Mouse (Mus musculus) small intestine, adult 2 months (tissue): Measurements from ENCODE around the gene Alx3. TPM values are rescaled to one million over a fixed set of nuclear protein-coding genes. Genes with fewer than 3 reads are reported as not detected.

Experiments used
- H3K27ac ChIP-seq: fragments of 200-500 bp; 2 replicates; pipeline ENCODE4 v1.5.1; 2012; ENCODE audit warnings: low read depth, low read length, control low read depth, inconsistent platforms; ENCODE audit not compliant: insufficient read depth
- H3K27me3 ChIP-seq: fragments of 200-500 bp; 2 replicates; pipeline ENCODE4 v1.6.1; 2012; ENCODE audit warnings: mild to moderate bottlenecking, moderate library complexity, low read length, inconsistent platforms; ENCODE audit not compliant: control insufficient read depth, insufficient read depth
- H3K36me3 ChIP-seq: fragments of 200-500 bp; 2 replicates; pipeline ENCODE4 v1.6.1; 2012; ENCODE audit warnings: mild to moderate bottlenecking, low read length, control low read depth, inconsistent platforms; ENCODE audit not compliant: control insufficient read depth, insufficient read depth
- H3K4me1 ChIP-seq: fragments of 200-500 bp; 2 replicates; pipeline ENCODE4 v1.6.1; 2012; ENCODE audit warnings: low read length, inconsistent platforms, mixed read lengths; ENCODE audit not compliant: control insufficient read depth, insufficient read depth, insufficient read length
- H3K4me3 ChIP-seq: fragments of 200-500 bp; 2 replicates; pipeline ENCODE4 v1.5.1; 2012; ENCODE audit warnings: low read depth, mild to moderate bottlenecking, control low read depth, inconsistent platforms, low read length, moderate library complexity
- CTCF ChIP-seq: fragments of 200-500 bp; IDR thresholded peaks from 2 replicates; pipeline ENCODE4 v1.5.1; 2012; ENCODE audit warnings: low read depth, mild to moderate bottlenecking, control low read depth, inconsistent platforms, low read length, moderate library complexity, mixed read lengths; ENCODE audit not compliant: insufficient replicate concordance, insufficient read length; ENCODE audit errors: extremely low read depth
- POLR2A ChIP-seq: fragments of 200-500 bp; IDR thresholded peaks from 2 replicates; pipeline ENCODE4 v1.6.1; 2012; ENCODE audit warnings: low read depth, mild to moderate bottlenecking, control low read depth, inconsistent platforms, low read length, moderate library complexity
- WGBS: fragments of 180-500 bp; shearing (Covaris S2); methylation state at CpG from one replicate; pipeline ENCODE4 v1.1.7; 2018; 5-methylcytosine and 5-hydroxymethylcytosine counted together
- polyA plus RNA-seq: library from polyadenylated mRNA; depleted of rRNA; stranded (reverse); fragments of >200 nt; gene quantifications from 2 replicates; pipeline ENCODE4 v1.2.3, GENCODE M21; 2012

The Alx3 gene
- polyA plus RNA-seq, 1 experiment: not detected

GRCm38 (mm10) chr3:107596559-107596958, 1.7 kb downstream of the Alx3 start:
- Histone ChIP-seq H3K4me1 (peaks cover 10% of the 10 kb centered on the region), H3K27me3 (peaks cover 71% of the 10 kb centered on the region), H3K36me3 (no peaks in the 10 kb centered on the region), H3K27ac (no peak overlapping the region), H3K4me3 (no peak overlapping the region)
- TF ChIP-seq CTCF: no peak
- TF ChIP-seq POLR2A: no peak
- WGBS: 2% methylated on average over 26 of the region's 26 CpGs

- Histone ChIP-seq H3K4me1 (peaks cover 10% of the 10 kb centered on the region), H3K4me3 (no peak overlapping the region), H3K27ac (no peak overlapping the region), H3K27me3 (peaks cover 70% of the 10 kb centered on the region), H3K36me3 (no peaks in the 10 kb centered on the region)
- TF ChIP-seq POLR2A (no peak), CTCF (no peak)
- 6% methylated on average over 24 of the region's 24 CpGs for WGBS
Observed at GRCm38 (mm10) chr3:107597134-107597533, 2.3 kb downstream of the Alx3 start.

- Histone ChIP-seq H3K36me3 (no peaks in the 10 kb centered on the region), H3K4me1 (peaks cover 10% of the 10 kb centered on the region), H3K27me3 (peaks cover 63% of the 10 kb centered on the region), H3K27ac (no peak overlapping the region), H3K4me3 (no peak overlapping the region)
- TF ChIP-seq POLR2A: no peak
- no peak for TF ChIP-seq CTCF
- WGBS: 20% methylated on average over 22 of the region's 22 CpGs
Observed at GRCm38 (mm10) chr3:107597586-107598389, 3.0 kb downstream of the Alx3 start.

GRCm38 (mm10) chr3:107600127-107600526, 5.3 kb downstream of the Alx3 start:
- H3K4me1 ChIP-seq: peaks cover 10% of the 10 kb centered on the region
- 61% methylated on average over 6 of the region's 6 CpGs for WGBS
- TF ChIP-seq POLR2A: no peak
- no peak for TF ChIP-seq CTCF
- no peak overlapping the region for H3K4me3 ChIP-seq
- no peak overlapping the region for H3K27ac ChIP-seq
- peaks cover 41% of the 10 kb centered on the region for H3K27me3 ChIP-seq
- no peaks in the 10 kb centered on the region for H3K36me3 ChIP-seq

GRCm38 (mm10) chr3:107605304-107605703, 10.5 kb downstream of the Alx3 start:
- TF ChIP-seq POLR2A (no peak), CTCF (peak; percentile 94)
- WGBS: 11% methylated on average over 4 of the region's 4 CpGs
- peaks cover 11% of the 10 kb centered on the region; the same call in 1 of the 2 replicates for H3K4me1 ChIP-seq

GRCm38 (mm10) chr3:107607221-107607620, 12.4 kb downstream of the Alx3 start:
- WGBS: 91% methylated on average over 8 of the region's 8 CpGs
- Histone ChIP-seq H3K4me3 (no peak overlapping the region), H3K27ac (no peak overlapping the region), H3K27me3 (no peaks in the 10 kb centered on the region), H3K4me1 (peaks cover 11% of the 10 kb centered on the region; the same call in 1 of the 2 replicates), H3K36me3 (peaks cover 5% of the 10 kb centered on the region)
- TF ChIP-seq POLR2A (no peak), CTCF (no peak)

More at GRCm38 (mm10) chr3:107605304-107605703, 10.5 kb downstream of the Alx3 start:
- H3K36me3 ChIP-seq: no peaks in the 10 kb centered on the region
- no peak overlapping the region for H3K4me3 ChIP-seq
- H3K27ac ChIP-seq: no peak overlapping the region
- H3K27me3 ChIP-seq: 0 out of 2 replicates have a peak, but pooled peaks cover under 1% of the 10 kb centered on the region

- Histone ChIP-seq H3K4me1 (peaks cover 11% of the 10 kb centered on the region; the same call in 1 of the 2 replicates), H3K27me3 (no peaks in the 10 kb centered on the region), H3K27ac (no peak overlapping the region), H3K4me3 (no peak overlapping the region), H3K36me3 (peaks cover 18% of the 10 kb centered on the region)
- TF ChIP-seq CTCF: no peak
- 11% methylated on average over 4 of the region's 4 CpGs for WGBS
Observed at GRCm38 (mm10) chr3:107608808-107609207, 14.0 kb downstream of the Alx3 start.
